Mouse (Mus musculus): ENCODE results near the gene Nav3. TPM values are rescaled to one million over a fixed set of nuclear protein-coding genes. Genes with fewer than 3 reads are reported as not detected.

The Nav3 gene
- total RNA-seq (2021) = 100 to 1,000 TPM; 140 to 152 TPM

- intact Hi-C loops (cut with DNase I) = loop anchor here (5.0 kb wide), 1 partner anchor 191 kb away; no protein-coding TSS in a partner anchor
- peak; percentile 80 for DNase-seq
Measured at GRCm38 (mm10) chr10:110455838-110456493, at the start of gene Nav3. TSS of gene Nav3 (minus strand) at chr10:110456204.

DNA sequence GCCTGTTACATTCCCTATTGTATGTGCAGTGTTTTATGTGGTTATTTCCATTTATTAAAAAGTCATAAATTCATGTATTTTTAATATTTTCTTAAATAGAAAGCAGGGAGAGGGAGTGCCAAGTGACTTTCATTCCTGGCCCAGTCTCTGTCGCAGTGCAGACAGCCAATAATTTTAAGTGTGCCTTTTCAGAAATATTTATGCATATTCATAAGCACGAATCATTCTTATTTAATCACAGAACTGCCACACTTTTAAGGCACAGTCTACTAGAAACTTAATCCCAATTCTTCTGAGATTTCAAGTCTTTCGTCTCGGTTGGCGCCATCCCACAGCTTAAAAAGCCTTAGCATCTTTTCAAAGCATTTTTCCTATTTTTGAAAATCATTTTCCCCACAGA, 29.3 kb upstream of the Nav3 start:
- no peak for DNase-seq
- intact Hi-C loops (cut with DNase I) = no loop called here

- intact Hi-C loops (cut with DNase I) = no loop called here
- DNase-seq = no peak
Measured at GRCm38 (mm10) chr10:110484822-110485221, 28.8 kb upstream of the Nav3 start.

DNA sequence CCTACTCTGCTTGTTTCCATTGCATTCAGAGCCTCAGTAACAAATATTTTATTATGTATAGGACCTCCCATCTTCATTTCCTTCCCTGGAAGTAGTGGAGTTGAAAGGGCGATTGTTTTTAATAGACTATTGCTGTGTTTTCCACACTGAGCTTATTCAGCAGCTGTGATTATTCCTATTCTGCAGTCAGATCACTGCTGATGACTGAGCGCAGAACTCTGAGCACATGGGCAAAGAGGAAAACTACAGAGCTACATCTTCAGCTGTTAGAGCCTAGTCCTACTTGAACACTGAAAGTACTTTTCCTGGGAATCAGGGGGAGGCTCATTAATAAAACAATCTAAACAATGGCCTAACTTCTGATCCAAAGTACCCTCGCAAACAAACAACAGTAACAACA, 23.2 kb upstream of the Nav3 start:
- intact Hi-C loops (cut with DNase I) = no loop called here
- no peak for DNase-seq

DNA sequence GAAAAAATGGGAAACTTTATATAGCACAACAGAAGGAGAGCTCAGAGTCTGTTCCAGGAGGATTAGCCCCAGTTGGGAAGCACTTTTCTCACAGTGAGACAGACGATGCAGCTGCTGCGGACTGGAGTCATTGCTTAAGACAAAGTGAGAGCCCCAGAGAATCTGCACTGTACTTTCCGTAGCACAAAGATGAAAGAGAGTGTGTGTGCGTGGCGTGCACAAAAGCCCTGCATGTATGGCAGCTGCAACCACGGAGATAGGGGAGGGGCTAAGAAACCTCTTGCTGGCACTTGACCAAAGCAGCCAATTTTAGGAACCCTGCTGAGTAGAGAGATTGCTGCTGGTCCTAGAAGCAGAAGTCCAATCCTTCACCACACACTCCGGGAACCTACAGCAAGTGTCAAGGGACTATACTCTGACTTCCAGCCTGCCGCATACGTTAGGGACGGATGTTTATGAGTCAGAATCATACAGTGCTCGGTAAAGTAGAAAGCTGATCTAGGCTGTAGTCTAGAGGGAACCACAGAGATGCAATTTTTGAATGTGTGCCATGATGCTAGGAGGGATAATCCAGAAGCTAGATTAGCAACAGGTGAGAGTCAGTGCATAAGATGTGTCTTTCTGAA, 21.8 kb upstream of the Nav3 start:
- intact Hi-C loops (cut with DNase I) = no loop called here
- peak; percentile 30 for DNase-seq

DNA sequence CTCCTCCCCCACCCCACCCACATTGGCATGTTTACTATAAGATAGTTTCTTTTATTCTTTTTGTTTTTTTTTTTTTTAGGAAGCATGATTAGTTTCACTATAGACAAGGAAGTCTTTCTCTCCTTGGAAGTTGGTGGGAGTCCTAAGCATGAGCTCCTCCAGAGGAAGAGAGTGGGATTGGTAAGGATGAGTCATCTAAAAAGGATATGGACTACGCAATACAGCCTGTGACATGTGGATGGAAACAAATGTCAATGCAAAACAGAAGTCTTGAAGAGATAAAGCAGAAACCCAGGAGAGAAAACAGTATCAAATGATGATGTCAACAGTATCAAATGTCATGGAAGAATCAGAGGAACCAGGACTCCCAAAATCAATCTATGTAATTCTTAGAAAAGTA, 18.1 kb upstream of the Nav3 start:
- DNase-seq = no peak
- intact Hi-C loops (cut with DNase I) = no loop called here

DNA sequence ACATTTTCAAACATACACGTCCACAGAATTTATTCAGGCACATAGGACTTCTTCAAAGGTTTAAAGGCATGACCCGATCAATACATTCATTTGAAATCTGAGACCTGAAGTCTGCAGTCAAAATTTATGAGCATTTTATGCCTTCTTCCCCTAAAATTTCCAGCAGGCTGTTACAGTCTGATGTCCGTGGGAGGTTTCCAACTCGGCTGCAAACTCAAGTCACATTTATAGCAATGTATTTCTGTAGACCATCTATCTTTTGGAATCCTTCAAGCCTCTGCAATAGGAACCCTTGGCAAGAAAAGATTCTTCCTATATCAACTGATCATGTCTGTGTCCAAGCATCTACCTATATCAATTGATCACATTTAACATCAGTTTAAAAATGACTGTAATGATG, 13.4 kb upstream of the Nav3 start:
- intact Hi-C loops (cut with DNase I) = no loop called here
- no peak for DNase-seq

GRCm38 (mm10) chr10:110455063-110455837, 754 bp downstream of the Nav3 start:
- intact Hi-C loops (cut with DNase I) = loop anchor here (5.0 kb wide), 1 partner anchor 192 kb away; no protein-coding TSS in a partner anchor
- peak; percentile 70 for DNase-seq

GRCm38 (mm10) chr10:110453566-110453965, 2.4 kb downstream of the Nav3 start:
- intact Hi-C loops (cut with DNase I) = loop anchor here (5.0 kb wide), 1 partner anchor 526 kb away; no protein-coding TSS in a partner anchor
- DNase-seq = no peak

DNA sequence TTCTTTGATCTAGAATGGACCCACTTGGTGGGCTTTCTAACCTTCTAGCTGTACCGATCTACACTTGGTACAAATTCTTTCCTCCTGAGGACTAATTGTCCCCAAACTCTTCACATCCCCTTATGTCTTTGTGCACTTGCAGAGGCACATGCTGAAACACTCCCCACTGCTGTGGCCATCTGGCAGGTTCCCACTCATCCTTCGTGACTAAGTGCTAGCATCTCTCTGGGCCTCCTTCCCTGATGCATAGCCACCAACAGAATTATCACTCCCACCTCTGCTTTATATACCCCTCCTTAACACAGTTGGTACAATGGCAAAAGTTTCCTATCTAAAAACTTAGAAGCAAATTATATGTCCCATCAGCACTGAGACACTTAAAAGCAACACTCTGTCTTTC, 15.6 kb downstream of the Nav3 start:
- intact Hi-C loops (cut with DNase I) = no loop called here
- DNase-seq = peak; percentile 7

- intact Hi-C loops (cut with DNase I) = no loop called here
- DNase-seq = no peak
Measured at GRCm38 (mm10) chr10:110431078-110431477, 24.9 kb downstream of the Nav3 start.

GRCm38 (mm10) chr10:110429578-110429977, 26.4 kb downstream of the Nav3 start:
- intact Hi-C loops (cut with DNase I) = no loop called here

GRCm38 (mm10) chr10:110429052-110429451, 27.0 kb downstream of the Nav3 start:
- intact Hi-C loops (cut with DNase I) = no loop called here
- no peak for DNase-seq

More at GRCm38 (mm10) chr10:110429578-110429977, 26.4 kb downstream of the Nav3 start:
- DNase-seq = no peak

- no peak for DNase-seq
- intact Hi-C loops (cut with DNase I) = no loop called here
Measured at GRCm38 (mm10) chr10:110421533-110421932, 34.5 kb downstream of the Nav3 start.

DNA sequence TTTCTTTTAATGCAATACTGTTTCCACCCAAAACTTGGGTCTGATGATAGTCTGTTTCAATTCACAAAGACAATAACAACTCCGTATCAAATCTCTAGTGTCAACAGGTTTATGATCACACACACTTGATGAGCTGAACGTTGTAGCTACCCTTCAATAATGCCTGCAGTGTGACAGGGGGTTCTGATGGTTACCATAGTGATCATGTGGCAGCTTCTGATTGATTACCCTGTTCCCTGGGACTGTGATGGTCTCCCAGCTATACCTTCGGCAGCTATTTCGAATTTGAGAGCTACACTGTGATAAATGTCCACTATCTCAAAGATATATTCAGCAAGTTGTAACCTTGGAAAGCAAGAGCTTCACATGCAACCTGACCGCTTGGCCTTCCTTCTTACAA, 39.0 kb downstream of the Nav3 start:
- DNase-seq = no peak
- intact Hi-C loops (cut with DNase I) = no loop called here

DNA sequence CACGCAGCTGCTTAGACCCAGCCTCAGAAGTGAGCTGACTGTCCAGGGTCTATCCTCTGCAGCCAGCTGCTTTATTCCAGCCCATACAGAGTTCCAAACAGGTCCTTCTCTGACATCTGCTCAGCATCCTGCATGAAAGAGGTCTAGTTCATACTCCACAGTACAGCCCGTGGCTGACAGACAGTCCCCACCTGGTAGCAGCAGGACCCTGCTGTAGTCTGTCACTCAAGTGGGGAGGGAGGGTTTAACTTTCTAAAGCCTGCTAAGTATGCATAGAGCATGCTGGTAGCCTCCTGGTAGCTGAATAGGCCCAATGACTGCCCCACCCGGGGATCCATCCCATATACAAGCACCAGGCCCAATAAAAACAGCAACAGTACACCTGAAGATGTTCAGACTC, 40.4 kb downstream of the Nav3 start:
- intact Hi-C loops (cut with DNase I) = no loop called here
- no peak for DNase-seq

GRCm38 (mm10) chr10:110413281-110413897, 42.6 kb downstream of the Nav3 start:
- intact Hi-C loops (cut with DNase I) = no loop called here
- DNase-seq = no peak

- intact Hi-C loops (cut with DNase I) = no loop called here
Measured at GRCm38 (mm10) chr10:110402950-110403349, 53.1 kb downstream of the Nav3 start.

GRCm38 (mm10) chr10:110400642-110401041, 55.4 kb downstream of the Nav3 start:
- no peak for DNase-seq
- intact Hi-C loops (cut with DNase I) = no loop called here

More at GRCm38 (mm10) chr10:110402950-110403349, 53.1 kb downstream of the Nav3 start:
- DNase-seq = no peak

GRCm38 (mm10) chr10:110398643-110399042, 57.4 kb downstream of the Nav3 start:
- DNase-seq = no peak
- intact Hi-C loops (cut with DNase I) = no loop called here
